Mouse (Mus musculus) G1E (cell line): ENCODE data around the gene Gmppb. TPM values are rescaled to one million over a fixed set of nuclear protein-coding genes. Genes with fewer than 3 reads are reported as not detected.
A peak's percentile ranks its signal among the peaks of the same experiment; 100 is the strongest.

Experiments
- ATAC-seq: 2 replicates; pipeline ENCODE4 v1.8.0; 2016; ENCODE audit warnings: mild to moderate bottlenecking; ENCODE audit not compliant: insufficient number of reproducible peaks, poor library complexity, low FRiP score, severe bottlenecking; ENCODE audit errors: extremely low read depth
- DNase-seq: peaks from one replicate; pipeline ENCODE4 v3.0.0; 2012; ENCODE audit warnings: low spot score
- H3K27me3 ChIP-seq: 2 replicates; pipeline ENCODE4 v1.6.1; 2012; ENCODE audit warnings: mild to moderate bottlenecking, low read length, inconsistent platforms; ENCODE audit not compliant: insufficient read depth
- H3K36me3 ChIP-seq: replicated peaks from 2 replicates; pipeline ENCODE3; 2012; ENCODE audit warnings: mild to moderate bottlenecking, inconsistent platforms
- H3K4me1 ChIP-seq: 2 replicates; pipeline ENCODE4 v1.6.1; 2012; ENCODE audit warnings: low read depth, low read length, inconsistent platforms, mixed read lengths; ENCODE audit not compliant: insufficient read depth
- H3K4me3 ChIP-seq: 2 replicates; pipeline ENCODE4 v1.5.1; 2012; ENCODE audit warnings: low read depth, mild to moderate bottlenecking, inconsistent platforms, low read length, moderate library complexity, mixed read lengths
- H3K9me3 ChIP-seq: replicated peaks from 2 replicates; pipeline ENCODE4 v1.6.1; 2012; ENCODE audit warnings: inconsistent platforms
- CTCF ChIP-seq: IDR thresholded peaks from 2 replicates; pipeline ENCODE4 v1.5.1; 2012; ENCODE audit warnings: low read depth, low read length, inconsistent platforms, mixed read lengths
- GATA1 ChIP-seq: IDR thresholded peaks from 2 replicates; pipeline ENCODE4 v1.6.1; 2012; ENCODE audit warnings: borderline replicate concordance, low read length, inconsistent platforms, mixed read lengths
- GATA2 ChIP-seq: IDR thresholded peaks from 2 replicates; pipeline ENCODE4 v1.6.1; 2012; ENCODE audit warnings: low read depth, low read length, inconsistent platforms, borderline replicate concordance
- POLR2AphosphoS5 ChIP-seq: IDR thresholded peaks from 2 replicates; pipeline ENCODE4 v1.6.1; 2012; ENCODE audit warnings: low read depth, low read length, inconsistent platforms; ENCODE audit not compliant: insufficient replicate concordance
- TAL1 ChIP-seq: conservative IDR thresholded peaks from 2 replicates; pipeline ENCODE4 v1.6.1; 2012; ENCODE audit warnings: low read depth, low read length, inconsistent platforms, mixed read lengths
- polyA plus RNA-seq: library from polyadenylated mRNA; stranded (reverse); fragments of >175 nt; gene quantifications from 2 replicates; pipeline ENCODE4 v1.2.3, GENCODE M21; 2012
- total RNA-seq, 2 experiments: library from RNA; stranded (forward) in 1 of 2; stranded (reverse) in 1 of 2; fragments of 200-1000 nt in 1 of 2; fragments of >200 nt in 1 of 2; fragmentation: Nextera tagmentation in 1 of 2; gene quantifications; 2 replicates each; pipeline ENCODE4 v1.2.3; 2014 to 2017

The Gmppb gene
- total and polyA plus RNA-seq, 3 experiments = 5.1 to 19.4 (median 7.2) TPM

GRCm38 (mm10) chr9:108094184-108094941 lies 45.3 kb downstream of the Gmppb start, which contains the start of gene Apeh:
Gene Apeh, minus strand, starts transcription at chr9:108094606.
- Histone ChIP-seq H3K36me3 (peaks cover 72% of the 10 kb centered on the region), H3K4me1 (peaks cover 80% of the 10 kb centered on the region), H3K4me3 (peak within 1 kb of the TSS; percentile 94), H3K9me3 (no peaks in the 10 kb centered on the region), H3K27me3 (no peaks in the 10 kb centered on the region; the same call in 1 of the 2 replicates)
- ATAC-seq = peak; percentile 83
- peak; percentile 94 for DNase-seq
- TF ChIP-seq GATA2 (no peak), CTCF (no peak), POLR2AphosphoS5 (no peak), GATA1 (no peak), TAL1 (no peak)

DNA sequence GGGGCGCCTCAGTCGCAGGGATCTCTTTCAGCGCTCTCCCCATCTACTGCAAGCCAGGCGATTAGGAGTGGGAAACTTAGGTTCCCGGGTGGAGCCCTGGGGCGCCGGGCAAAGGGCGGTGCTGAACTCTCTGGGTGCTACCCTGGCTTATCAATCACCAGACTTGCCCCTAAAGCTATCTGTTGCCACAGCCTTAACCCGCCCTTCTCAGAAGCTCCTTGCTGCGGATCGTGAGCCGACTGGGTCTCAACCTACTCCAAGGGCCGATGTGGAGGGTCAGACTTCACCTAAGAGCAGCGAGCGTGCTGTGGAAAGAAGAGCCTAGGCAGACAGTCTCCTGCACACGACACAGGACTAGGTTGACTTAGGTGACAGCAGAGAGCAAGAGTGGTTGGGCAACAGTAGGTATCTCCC lies 46.0 kb downstream of the Gmppb start:
- peak; percentile 43 for ATAC-seq
- Histone ChIP-seq H3K36me3 (peaks cover 72% of the 10 kb centered on the region), H3K27me3 (no peaks in the 10 kb centered on the region; the same call in 1 of the 2 replicates), H3K4me1 (peaks cover 84% of the 10 kb centered on the region), H3K9me3 (no peaks in the 10 kb centered on the region), H3K4me3 (peak overlapping the region; percentile 94)
- TF ChIP-seq POLR2AphosphoS5 = no peak
- no peak for TF ChIP-seq CTCF
- TF ChIP-seq TAL1 = peak; percentile 77
- TF ChIP-seq GATA2 = no peak
- TF ChIP-seq GATA1 = no peak
- DNase-seq = peak; percentile 66

- peak overlapping the region; percentile 94; the same call in 1 of the 2 replicates for H3K4me3 ChIP-seq
- DNase-seq (peak; percentile 75), ATAC-seq (no peak)
- 0 out of 2 replicates have a peak, but pooled peaks have one; percentile 5 for TF ChIP-seq CTCF
- no peak for TF ChIP-seq POLR2AphosphoS5
- peaks cover 69% of the 10 kb centered on the region for H3K36me3 ChIP-seq
- no peaks in the 10 kb centered on the region for H3K9me3 ChIP-seq
- H3K27me3 ChIP-seq = no peaks in the 10 kb centered on the region; the same call in 1 of the 2 replicates
- peaks cover 82% of the 10 kb centered on the region for H3K4me1 ChIP-seq
Observed at GRCm38 (mm10) chr9:108095518-108095917, 46.5 kb downstream of the Gmppb start.

- TF ChIP-seq TAL1 (no peak), POLR2AphosphoS5 (0 out of 2 replicates have a peak, but pooled peaks have one; percentile 38)
- H3K27me3 ChIP-seq = no peaks in the 10 kb centered on the region; the same call in 1 of the 2 replicates
- ATAC-seq (no peak), DNase-seq (no peak)
- peaks cover 69% of the 10 kb centered on the region for H3K36me3 ChIP-seq
- H3K9me3 ChIP-seq = no peaks in the 10 kb centered on the region
- peak overlapping the region; percentile 94; the same call in 1 of the 2 replicates for H3K4me3 ChIP-seq
- H3K4me1 ChIP-seq = peaks cover 82% of the 10 kb centered on the region
Observed at GRCm38 (mm10) chr9:108095949-108096712, 47.1 kb downstream of the Gmppb start.

DNA sequence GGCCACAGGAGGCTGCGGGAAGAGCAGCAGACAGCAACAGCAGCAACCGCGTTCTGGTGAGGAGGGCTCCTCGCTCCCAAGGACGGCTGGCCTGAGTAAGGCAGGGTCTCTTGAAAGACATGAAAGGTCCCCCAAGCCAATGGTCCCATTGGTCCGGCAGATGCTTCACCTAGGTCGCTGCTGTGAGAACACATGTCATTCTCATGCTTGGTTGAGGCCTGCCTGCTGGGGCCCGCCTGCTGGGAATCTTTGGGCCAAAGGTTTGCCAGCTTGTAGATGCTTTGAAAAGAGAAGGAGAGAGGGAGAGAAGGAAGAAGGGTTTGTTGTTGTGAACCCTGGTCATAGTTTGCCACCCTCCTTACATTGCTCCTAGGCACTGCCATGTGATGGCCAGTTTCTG lies 50.6 kb downstream of the Gmppb start:
- no peaks in the 10 kb centered on the region for H3K27me3 ChIP-seq
- TF ChIP-seq POLR2AphosphoS5 = no peak
- TF ChIP-seq GATA1 = no peak
- no peak for TF ChIP-seq GATA2
- TF ChIP-seq TAL1 = no peak
- no peak for TF ChIP-seq CTCF
- no peak for ATAC-seq
- no peak overlapping the region; the same call in 1 of the 2 replicates for H3K4me3 ChIP-seq
- peaks cover 72% of the 10 kb centered on the region for H3K36me3 ChIP-seq
- peaks cover 87% of the 10 kb centered on the region for H3K4me1 ChIP-seq
- H3K9me3 ChIP-seq = no peaks in the 10 kb centered on the region
- no peak for DNase-seq

Other genes with a start within 250 kb of the Gmppb start
- gene Rbm6, start 176.0 kb upstream of the Gmppb start, total RNA-seq (2014; fragmentation: Nextera tagmentation) = 120 and 184 TPM in 2 replicates
- gene Rbm6, start 176.0 kb upstream of the Gmppb start, total RNA-seq (2017) = 91.6 and 105 TPM in 2 replicates
- gene Rbm6, start 176.0 kb upstream of the Gmppb start, polyA plus RNA-seq = 15.8 and 38.7 TPM in 2 replicates
- gene Mon1a, start 161.1 kb upstream of the Gmppb start, total RNA-seq (2014; fragmentation: Nextera tagmentation) = 2.0 and 3.1 TPM in 2 replicates
- gene Mon1a, start 161.1 kb upstream of the Gmppb start, total RNA-seq (2017) = 12.8 and 14.3 TPM in 2 replicates
- 12.8 and 13.6 TPM in 2 replicates for gene Mon1a, start 161.1 kb upstream of the Gmppb start, polyA plus RNA-seq
- not detected in 2 replicates for gene Mst1r, start 142.4 kb upstream of the Gmppb start, total RNA-seq (2014; fragmentation: Nextera tagmentation)
- gene Mst1r, start 142.4 kb upstream of the Gmppb start, total RNA-seq (2017) = not detected in 2 replicates
- 0.01 TPM in 1 of 2 replicates, not detected in the other for gene Mst1r, start 142.4 kb upstream of the Gmppb start, polyA plus RNA-seq
- not detected in 2 replicates for gene Actl11, start 120.8 kb upstream of the Gmppb start, total RNA-seq (2014; fragmentation: Nextera tagmentation)
- 0.11 TPM in 1 of 2 replicates, not detected in the other for gene Actl11, start 120.8 kb upstream of the Gmppb start, total RNA-seq (2017)
- gene Actl11, start 120.8 kb upstream of the Gmppb start, polyA plus RNA-seq = not detected in 2 replicates
- gene Camkv, start 113.6 kb upstream of the Gmppb start, total RNA-seq (2014; fragmentation: Nextera tagmentation) = not detected in 2 replicates
- 0.11 TPM in 1 of 2 replicates, not detected in the other for gene Camkv, start 113.6 kb upstream of the Gmppb start, total RNA-seq (2017)
- not detected in 2 replicates for gene Camkv, start 113.6 kb upstream of the Gmppb start, polyA plus RNA-seq
- 24.1 and 25.6 TPM in 2 replicates for gene Traip, start 99.1 kb upstream of the Gmppb start, total RNA-seq (2014; fragmentation: Nextera tagmentation)
- 28.7 and 32.6 TPM in 2 replicates for gene Traip, start 99.1 kb upstream of the Gmppb start, total RNA-seq (2017)
- gene Traip, start 99.1 kb upstream of the Gmppb start, polyA plus RNA-seq = 3.1 and 10.7 TPM in 2 replicates
- gene Uba7, start 73.7 kb upstream of the Gmppb start, total RNA-seq (2014; fragmentation: Nextera tagmentation) = 44.5 and 87.9 TPM in 2 replicates
- gene Uba7, start 73.7 kb upstream of the Gmppb start, total RNA-seq (2017) = 145 and 186 TPM in 2 replicates
- gene Uba7, start 73.7 kb upstream of the Gmppb start, polyA plus RNA-seq = 18.3 and 34.2 TPM in 2 replicates
- gene Gm20661, start 66.2 kb upstream of the Gmppb start, total RNA-seq (2014; fragmentation: Nextera tagmentation) = 0.75 and 1.0 TPM in 2 replicates
- gene Gm20661, start 66.2 kb upstream of the Gmppb start, total RNA-seq (2017) = 1.8 and 2.6 TPM in 2 replicates
- gene Gm20661, start 66.2 kb upstream of the Gmppb start, polyA plus RNA-seq = 0.15 TPM in 1 of 2 replicates, not detected in the other
- gene Inka1, start 63.4 kb upstream of the Gmppb start, total RNA-seq (2014; fragmentation: Nextera tagmentation) = 24.6 and 28.1 TPM in 2 replicates
- 74.4 and 83.2 TPM in 2 replicates for gene Inka1, start 63.4 kb upstream of the Gmppb start, total RNA-seq (2017)
- gene Inka1, start 63.4 kb upstream of the Gmppb start, polyA plus RNA-seq = 75.6 and 81.1 TPM in 2 replicates
- 2.9 and 4.0 TPM in 2 replicates for gene Cdhr4, start 56.7 kb upstream of the Gmppb start, total RNA-seq (2014; fragmentation: Nextera tagmentation)
- gene Cdhr4, start 56.7 kb upstream of the Gmppb start, total RNA-seq (2017) = 8.4 and 11.3 TPM in 2 replicates
- gene Cdhr4, start 56.7 kb upstream of the Gmppb start, polyA plus RNA-seq = 0.40 and 0.57 TPM in 2 replicates
- not detected in 2 replicates for gene Gm20662, start 52.9 kb upstream of the Gmppb start, total RNA-seq (2014; fragmentation: Nextera tagmentation)
- 0.76 and 2.4 TPM in 2 replicates for gene Gm20662, start 52.9 kb upstream of the Gmppb start, total RNA-seq (2017)
- 0.14 and 0.27 TPM in 2 replicates for gene Gm20662, start 52.9 kb upstream of the Gmppb start, polyA plus RNA-seq
- gene Ip6k1, start 46.7 kb upstream of the Gmppb start, total RNA-seq (2014; fragmentation: Nextera tagmentation) = 28.5 and 30.8 TPM in 2 replicates
- gene Ip6k1, start 46.7 kb upstream of the Gmppb start, total RNA-seq (2017) = 52.3 and 55.9 TPM in 2 replicates
- gene Ip6k1, start 46.7 kb upstream of the Gmppb start, polyA plus RNA-seq = 57.6 and 58.5 TPM in 2 replicates
- 0.63 TPM in 1 of 2 replicates, not detected in the other for gene Amigo3, start 3.9 kb downstream of the Gmppb start, total RNA-seq (2014; fragmentation: Nextera tagmentation)
- 1.7 and 2.0 TPM in 2 replicates for gene Amigo3, start 3.9 kb downstream of the Gmppb start, total RNA-seq (2017)
- 0.31 and 0.35 TPM in 2 replicates for gene Amigo3, start 3.9 kb downstream of the Gmppb start, polyA plus RNA-seq
- gene Mst1, start 31.2 kb downstream of the Gmppb start, total RNA-seq (2014; fragmentation: Nextera tagmentation) = 7.1 and 11.0 TPM in 2 replicates
- gene Mst1, start 31.2 kb downstream of the Gmppb start, total RNA-seq (2017) = 16.6 and 17.9 TPM in 2 replicates
- gene Mst1, start 31.2 kb downstream of the Gmppb start, polyA plus RNA-seq = 6.7 and 8.4 TPM in 2 replicates
- gene Rnf123, start 34.1 kb downstream of the Gmppb start, total RNA-seq (2014; fragmentation: Nextera tagmentation) = 104 and 255 TPM in 2 replicates
- gene Rnf123, start 34.1 kb downstream of the Gmppb start, total RNA-seq (2017) = 18.6 and 23.5 TPM in 2 replicates
- 39.5 and 74.5 TPM in 2 replicates for gene Rnf123, start 34.1 kb downstream of the Gmppb start, polyA plus RNA-seq
- gene Apeh, start 45.4 kb downstream of the Gmppb start, total RNA-seq (2014; fragmentation: Nextera tagmentation) = 65.0 and 148 TPM in 2 replicates
- 119 and 131 TPM in 2 replicates for gene Apeh, start 45.4 kb downstream of the Gmppb start, total RNA-seq (2017)
- gene Apeh, start 45.4 kb downstream of the Gmppb start, polyA plus RNA-seq = 48.8 and 67.5 TPM in 2 replicates
- 4.7 and 5.0 TPM in 2 replicates for gene Bsn, start 141.1 kb downstream of the Gmppb start, total RNA-seq (2014; fragmentation: Nextera tagmentation)
- gene Bsn, start 141.1 kb downstream of the Gmppb start, total RNA-seq (2017) = 2.8 and 3.1 TPM in 2 replicates
- gene Bsn, start 141.1 kb downstream of the Gmppb start, polyA plus RNA-seq = 6.1 and 7.9 TPM in 2 replicates
- 21.9 and 22.1 TPM in 2 replicates for gene Dag1, start 214.7 kb downstream of the Gmppb start, total RNA-seq (2014; fragmentation: Nextera tagmentation)
- gene Dag1, start 214.7 kb downstream of the Gmppb start, total RNA-seq (2017) = 6.0 and 6.1 TPM in 2 replicates
- gene Dag1, start 214.7 kb downstream of the Gmppb start, polyA plus RNA-seq = 11.9 and 13.5 TPM in 2 replicates
- gene Nicn1, start 241.2 kb downstream of the Gmppb start, total RNA-seq (2014; fragmentation: Nextera tagmentation) = 17.6 and 20.2 TPM in 2 replicates
- gene Nicn1, start 241.2 kb downstream of the Gmppb start, total RNA-seq (2017) = 5.8 and 7.6 TPM in 2 replicates
- gene Nicn1, start 241.2 kb downstream of the Gmppb start, polyA plus RNA-seq = 0.35 and 0.52 TPM in 2 replicates
- 0.90 and 1.2 TPM in 2 replicates for gene Amt, start 247.6 kb downstream of the Gmppb start, total RNA-seq (2014; fragmentation: Nextera tagmentation)
- 0.44 and 0.93 TPM in 2 replicates for gene Amt, start 247.6 kb downstream of the Gmppb start, total RNA-seq (2017)
- 0.03 and 0.09 TPM in 2 replicates for gene Amt, start 247.6 kb downstream of the Gmppb start, polyA plus RNA-seq